Mouse (Mus musculus) layer of hippocampus, adult 8-10 months (tissue): Measurements from ENCODE around the gene Lyrm1. TPM values are rescaled to one million over a fixed set of nuclear protein-coding genes. Genes with fewer than 3 reads are reported as not detected.

Experiments
- DNase-seq, 2 experiments: peaks; one replicate each; pipeline ENCODE4 v3.0.0; 2022; ENCODE audit warnings: low spot score in 2 of 2
- total RNA-seq, 4 experiments: library from RNA; stranded (reverse); gene quantifications; 2 replicates each; pipeline ENCODE4 v1.2.4; 2022

The Lyrm1 gene
- total RNA-seq: 10 to 100 TPM; 10.6 to 13.4 (median 10.9) TPM

- DNase-seq: peak; percentile 97
Measured at GRCm38 (mm10) chr7:119895639-119896512, at the start of gene Lyrm1, which contains the start of gene Dcun1d3. Gene Lyrm1 (plus strand): TSS chr7:119895861. Gene Dcun1d3 (minus strand): TSS chr7:119896298.

GRCm38 (mm10) chr7:119847396-119847795 is 48.3 kb upstream of the Lyrm1 start:
- no peak for DNase-seq

DNA sequence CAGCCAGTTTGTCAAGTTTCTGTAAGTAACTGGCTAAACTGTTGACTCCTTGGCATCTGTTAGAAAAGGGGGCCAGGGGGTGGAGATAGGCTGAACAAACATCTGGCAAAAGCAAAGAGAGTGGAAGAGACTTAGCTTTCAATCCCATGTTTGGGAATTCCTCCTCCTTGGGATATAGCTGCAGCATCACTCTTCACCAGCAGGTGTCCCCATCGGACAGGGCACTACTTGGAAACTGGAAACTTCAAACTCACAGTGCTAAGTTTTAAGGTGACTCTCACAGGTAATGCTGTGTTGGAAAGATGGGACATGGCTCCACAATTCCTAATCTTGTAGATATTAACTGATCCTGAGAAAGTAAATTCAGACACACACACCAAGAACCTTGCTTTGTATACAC is 46.6 kb upstream of the Lyrm1 start:
- DNase-seq: peak; percentile 25 to 74

GRCm38 (mm10) chr7:119850737-119851136 is 44.9 kb upstream of the Lyrm1 start:
- no peak for DNase-seq

- no peak for DNase-seq
Measured at GRCm38 (mm10) chr7:119852494-119852893, 43.2 kb upstream of the Lyrm1 start.

- DNase-seq: no peak
Measured at GRCm38 (mm10) chr7:119853186-119853585, 42.5 kb upstream of the Lyrm1 start.

- DNase-seq: no peak
Measured at GRCm38 (mm10) chr7:119854362-119854761, 41.3 kb upstream of the Lyrm1 start.

- DNase-seq: no peak
Measured at GRCm38 (mm10) chr7:119855031-119855430, 40.6 kb upstream of the Lyrm1 start.

DNA sequence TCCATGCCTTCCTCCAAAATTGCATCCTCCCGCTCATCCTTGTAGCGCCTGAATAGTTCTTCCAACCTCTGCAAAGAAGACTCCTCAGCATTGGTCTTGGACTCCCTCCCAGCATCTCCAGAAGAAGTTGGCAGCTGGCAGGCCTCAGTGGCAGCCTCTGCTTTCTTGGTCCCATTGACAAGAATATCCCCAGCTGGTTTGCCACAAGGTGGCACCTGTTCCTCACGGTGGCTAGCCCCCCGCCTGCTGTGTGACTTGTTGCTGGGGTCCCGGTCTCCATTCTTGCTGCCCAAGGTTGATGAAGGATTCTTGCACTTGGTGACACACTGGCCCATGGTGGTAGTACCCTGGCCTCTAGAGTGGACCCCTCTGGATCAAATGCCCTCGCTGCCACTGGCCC is 36.2 kb upstream of the Lyrm1 start:
- DNase-seq: no peak

DNA sequence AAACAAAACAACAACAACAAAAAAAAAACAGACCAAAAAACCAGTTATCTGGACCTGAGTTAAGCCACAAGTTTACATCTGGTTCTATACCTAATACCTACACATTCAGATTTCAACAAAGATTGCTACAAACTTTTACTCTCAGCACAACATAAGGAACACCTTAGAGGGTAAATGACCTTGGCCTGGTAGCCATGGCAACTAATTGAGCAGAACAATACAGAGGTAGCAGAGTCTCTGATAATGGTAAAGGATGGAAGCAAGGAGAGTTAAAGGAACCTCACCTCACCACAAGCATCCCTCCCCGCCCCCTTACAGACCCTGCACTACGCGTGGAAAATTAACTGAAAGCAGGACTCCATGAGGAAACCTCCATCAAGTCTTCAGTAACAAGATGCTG is 35.5 kb upstream of the Lyrm1 start:
- no peak for DNase-seq

DNA sequence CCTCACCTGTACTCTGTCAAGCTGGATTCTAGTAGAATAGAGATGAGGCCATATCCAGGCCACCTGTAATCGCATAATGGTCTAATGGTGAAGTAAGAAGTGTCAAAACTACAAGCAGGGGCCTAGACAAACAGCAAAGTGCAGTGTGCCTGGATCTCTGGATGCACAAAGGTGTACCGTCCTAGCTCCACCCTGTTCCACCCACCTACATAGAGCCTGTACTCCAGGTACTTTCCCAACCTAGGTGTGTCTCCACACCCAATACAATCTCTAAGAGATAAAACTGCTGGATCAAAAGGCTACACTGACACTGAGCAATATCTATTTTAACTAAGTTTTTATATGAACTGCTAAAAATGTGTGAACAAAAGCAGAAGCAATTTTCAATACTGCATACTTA is 35.1 kb upstream of the Lyrm1 start:
- DNase-seq: no peak

DNA sequence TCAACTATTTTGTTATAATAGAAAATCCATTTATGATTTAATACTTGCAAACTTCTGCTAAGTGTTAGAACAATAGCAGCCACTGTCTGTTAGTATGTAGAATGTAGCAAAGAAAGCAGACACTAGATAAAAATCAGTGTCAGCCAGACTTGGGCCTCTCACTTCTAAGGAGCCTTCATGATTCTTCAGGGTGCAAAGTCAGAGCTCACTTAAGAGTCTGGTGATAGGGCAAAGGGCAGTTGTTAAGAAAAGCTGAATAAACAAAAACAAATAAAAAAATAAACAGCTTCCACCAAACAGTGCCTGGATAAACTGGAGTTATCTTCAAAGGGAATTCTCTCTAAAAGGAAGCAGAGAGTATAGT is 34.7 kb upstream of the Lyrm1 start:
- no peak for DNase-seq

DNA sequence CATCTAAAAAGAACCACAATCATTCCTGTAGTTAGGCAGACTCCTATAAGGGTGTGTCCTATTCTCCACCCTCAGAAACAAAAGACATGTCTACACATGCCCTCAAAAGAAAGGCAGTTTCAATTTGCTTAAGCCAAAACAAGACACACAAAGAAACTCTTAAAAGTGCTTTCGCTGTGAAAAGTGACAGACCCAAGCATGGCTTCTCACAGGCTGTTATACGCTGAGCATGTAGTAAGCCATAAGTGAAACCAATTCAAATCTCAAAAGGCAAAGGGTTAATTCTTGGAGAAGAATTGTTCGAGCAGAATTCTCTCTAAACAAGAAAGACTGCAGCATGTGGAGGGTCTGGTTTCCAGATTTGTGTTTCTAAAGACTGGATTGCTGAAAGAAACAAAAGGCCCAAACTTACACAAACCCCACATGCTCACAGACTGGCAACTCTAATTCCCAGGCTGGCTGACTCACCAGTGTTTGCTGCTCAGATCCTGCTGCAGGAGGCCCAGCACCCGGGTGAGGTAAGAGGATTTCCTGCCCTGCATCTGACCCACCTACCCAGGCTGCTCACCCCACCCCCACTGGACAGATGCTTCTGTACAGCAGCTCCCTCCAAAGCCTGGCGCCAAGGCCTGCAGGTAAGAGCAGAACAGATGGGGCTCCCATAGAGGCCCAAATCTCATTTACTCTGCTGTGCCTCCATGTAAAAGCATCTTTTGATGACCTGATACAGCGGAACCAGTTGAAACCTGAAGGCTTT is 34.1 kb upstream of the Lyrm1 start:
- peak; percentile 32 to 34 for DNase-seq

DNA sequence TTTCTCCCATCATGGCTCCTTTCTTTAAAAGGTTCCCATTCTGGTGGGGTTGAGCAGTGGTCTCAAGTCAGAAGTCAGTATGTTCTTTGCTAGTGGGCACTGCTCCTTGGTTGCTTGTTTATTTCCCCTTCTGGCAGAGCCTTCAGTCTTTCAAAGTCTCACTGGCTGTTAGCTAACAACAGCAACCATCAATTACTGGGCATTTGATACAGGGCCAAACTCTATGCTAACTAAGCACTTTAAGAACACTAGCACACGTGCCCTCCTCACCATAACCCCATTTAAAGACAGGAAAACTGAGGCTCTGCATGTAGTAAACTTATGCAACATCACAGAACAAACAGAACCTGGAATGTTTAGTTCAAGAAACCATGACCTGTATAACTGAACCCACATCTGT is 33.5 kb upstream of the Lyrm1 start:
- DNase-seq: no peak

DNA sequence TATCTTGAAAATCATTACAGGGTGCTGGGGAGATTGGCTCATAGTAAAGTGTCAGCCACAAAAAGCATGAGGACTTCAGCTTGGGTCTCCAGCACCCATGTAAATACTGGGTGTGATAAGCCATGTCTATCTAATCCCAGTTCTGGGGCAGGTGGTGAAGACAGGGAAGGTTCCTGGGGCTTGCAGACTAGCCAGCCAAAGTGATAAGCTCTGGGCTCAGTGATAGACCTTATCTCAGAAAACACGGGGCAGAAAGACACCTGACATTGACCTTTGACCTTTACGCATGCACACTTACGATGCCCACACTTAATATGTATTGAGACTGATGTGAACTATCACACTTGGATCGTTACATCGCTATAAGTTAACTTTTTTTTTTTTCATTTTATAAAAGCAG is 31.2 kb upstream of the Lyrm1 start:
- DNase-seq: no peak

DNA sequence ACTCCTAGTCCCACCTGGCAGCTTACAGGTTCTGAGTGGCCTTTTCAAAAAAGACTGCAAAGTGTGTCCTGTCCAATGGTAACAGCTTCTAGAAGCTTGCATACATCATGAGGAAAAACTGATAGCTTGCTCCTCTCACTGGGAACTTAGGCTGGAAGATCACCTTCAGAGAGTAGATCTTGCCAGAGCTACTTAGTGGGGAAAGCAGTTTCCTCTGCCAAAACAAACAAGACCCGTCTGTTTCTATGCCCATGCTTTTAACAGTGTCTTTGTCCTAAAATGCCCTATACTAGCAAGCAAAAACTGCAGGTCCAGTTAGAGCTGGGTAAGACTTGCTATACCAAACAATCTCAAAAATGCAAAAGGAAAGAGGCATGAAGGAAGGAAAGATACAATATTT is 29.5 kb upstream of the Lyrm1 start:
- no peak for DNase-seq

- DNase-seq: no peak
Measured at GRCm38 (mm10) chr7:119872204-119872603, 23.5 kb upstream of the Lyrm1 start.

- DNase-seq: no peak
Measured at GRCm38 (mm10) chr7:119873050-119873449, 22.6 kb upstream of the Lyrm1 start.

DNA sequence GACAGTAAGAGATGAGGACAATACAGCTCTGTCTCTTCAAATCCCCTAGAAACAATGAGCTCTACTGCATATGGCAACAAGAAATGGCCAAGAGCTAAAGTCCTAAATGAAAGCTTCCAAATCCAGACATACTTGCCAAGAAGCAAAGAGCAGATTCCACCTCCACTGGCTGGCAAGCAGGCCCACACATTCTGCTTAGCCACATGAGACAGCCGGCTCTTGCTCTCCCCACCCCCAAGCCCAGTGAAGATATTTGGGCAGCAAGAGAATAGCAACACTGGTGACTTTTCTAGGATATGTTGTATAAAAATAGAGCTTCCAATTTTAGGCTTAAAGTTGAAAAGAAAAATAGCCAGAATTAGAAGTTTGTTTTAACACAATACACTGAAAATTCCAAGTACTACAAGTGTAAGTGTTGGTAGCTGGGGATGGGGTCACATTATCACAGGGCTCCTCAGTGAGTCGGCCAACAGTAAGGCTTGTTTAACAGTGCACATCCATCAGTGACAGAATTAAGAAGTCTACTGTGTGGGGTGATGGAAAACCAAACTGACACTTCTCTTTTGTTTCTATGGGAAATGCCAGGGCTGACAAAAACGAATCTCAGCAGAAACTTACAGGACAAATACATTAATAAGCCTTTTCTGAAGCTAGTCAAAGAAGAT is 19.8 kb upstream of the Lyrm1 start:
- DNase-seq: peak; percentile 30 to 55

DNA sequence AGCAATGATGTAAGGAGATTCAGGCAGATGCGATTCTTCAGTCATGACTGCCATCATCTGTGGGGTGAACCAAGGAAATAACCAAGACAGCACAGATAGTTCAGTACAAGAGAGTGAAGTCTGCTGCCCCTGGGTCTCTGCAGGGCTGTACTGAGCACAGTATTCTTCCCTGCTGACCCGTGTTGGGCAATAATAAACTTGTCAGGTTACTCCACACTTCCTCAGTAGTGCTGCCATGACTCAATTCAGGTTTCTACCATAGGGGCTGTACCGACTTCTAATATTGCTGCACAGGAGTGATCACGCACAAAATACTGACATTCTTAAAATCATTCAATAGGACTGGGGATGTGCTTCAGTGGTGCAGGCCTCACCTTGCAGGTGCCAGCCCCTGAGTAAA is 16.5 kb upstream of the Lyrm1 start:
- no peak for DNase-seq

GRCm38 (mm10) chr7:119880345-119880744 is 15.3 kb upstream of the Lyrm1 start:
- no peak for DNase-seq

GRCm38 (mm10) chr7:119881229-119881628 is 14.4 kb upstream of the Lyrm1 start:
- no peak for DNase-seq
